Mouse (Mus musculus) intestine, embryonic 14.5 days (tissue): ENCODE measurements around the gene Pex12. TPM values are rescaled to one million over a fixed set of nuclear protein-coding genes. Genes with fewer than 3 reads are reported as not detected.
A peak's percentile ranks its signal among the peaks of the same experiment; 100 is the strongest.
"Not testable (repeated sequence)": the region's sequence is repeated elsewhere in the genome, so short reads cannot be mapped to it uniquely, and the experiment has no call there.

Source experiments
- ATAC-seq: fragments of 200-750 bp; cut with Nextera tagmentation; replicated peaks from 2 replicates; pipeline ENCODE4 v1.8.0; 2017; ENCODE audit warnings: low read depth, moderate number of reproducible peaks, moderate TSS enrichment, moderate library complexity; ENCODE audit not compliant: low FRiP score, low TSS enrichment
- DNase-seq: peaks from one replicate; pipeline ENCODE4 v3.0.0-alpha.2; 2018; ENCODE audit warnings: low spot score
- H3K27ac ChIP-seq: fragments of 300-500 bp; sonication (generic); 2 replicates; pipeline ENCODE4 v1.5.1; 2014; ENCODE audit warnings: low read depth, mild to moderate bottlenecking, control low read depth
- H3K27me3 ChIP-seq: fragments of 300-500 bp; sonication (generic); replicated peaks from 2 replicates; pipeline ENCODE4 v1.6.1; 2014; ENCODE audit warnings: low read length, control low read depth; ENCODE audit not compliant: control insufficient read depth, insufficient read depth
- H3K36me3 ChIP-seq: fragments of 300-500 bp; sonication (generic); 2 replicates; pipeline ENCODE4 v1.6.1; 2014; ENCODE audit warnings: low read length, control low read depth; ENCODE audit not compliant: control insufficient read depth, insufficient read depth
- H3K4me1 ChIP-seq: fragments of 300-500 bp; sonication (generic); replicated peaks from 2 replicates; pipeline ENCODE4 v1.6.1; 2014; ENCODE audit warnings: low read length, control low read depth, mixed read lengths; ENCODE audit not compliant: control insufficient read depth, insufficient read depth
- H3K4me2 ChIP-seq: fragments of 300-500 bp; sonication (generic); 2 replicates; pipeline ENCODE4 v1.6.1; 2014; ENCODE audit warnings: low read length
- H3K4me3 ChIP-seq: fragments of 300-500 bp; sonication (generic); 2 replicates; pipeline ENCODE4 v1.5.1; 2014; ENCODE audit warnings: low read depth, low read length, control low read depth, mixed read lengths
- H3K9ac ChIP-seq: fragments of 300-500 bp; sonication (generic); 2 replicates; pipeline ENCODE4 v1.6.1; 2014; ENCODE audit warnings: mild to moderate bottlenecking, low read length
- H3K9me3 ChIP-seq: fragments of 300-500 bp; sonication (generic); 2 replicates; pipeline ENCODE4 v1.6.1; 2016; ENCODE audit warnings: low read length, control low read depth; ENCODE audit not compliant: control insufficient read depth
- WGBS: fragments of 180-500 bp; shearing (Covaris S2); extraction: QIAGEN DNeasy Blood & Tissue Kit; methylation state at CpG from one replicate; pipeline ENCODE4 v1.1.7; 2014; 5-methylcytosine and 5-hydroxymethylcytosine counted together
- polyA plus RNA-seq: library from polyadenylated mRNA; unstranded; fragments of >200 nt; fragmentation: Nextera tagmentation; extraction: Ambion mirVana; gene quantifications from 2 replicates; pipeline ENCODE4 v1.2.1, GENCODE M21; 2014

Pex12 gene
- polyA plus RNA-seq, 1 experiment from 2014 or later = 15.5 TPM

GRCm38 (mm10) chr11:83279024-83279423, 23.4 kb downstream of the Pex12 start:
- DNase-seq = no peak
- WGBS = 80% methylated on average over 4 of the region's 4 CpGs
- Histone ChIP-seq H3K27ac (no peak overlapping the region), H3K4me3 (no peak overlapping the region), H3K27me3 (no peaks in the 10 kb centered on the region), H3K9ac (no peak overlapping the region), H3K9me3 (no peaks in the 10 kb centered on the region), H3K4me1 (no peaks in the 10 kb centered on the region), H3K4me2 (no peak overlapping the region), H3K36me3 (no peaks in the 10 kb centered on the region)
- no peak for ATAC-seq

- Histone ChIP-seq H3K4me1 (no peaks in the 10 kb centered on the region), H3K9ac (no peak overlapping the region), H3K27me3 (no peaks in the 10 kb centered on the region), H3K27ac (no peak overlapping the region), H3K9me3 (no peaks in the 10 kb centered on the region), H3K4me3 (no peak overlapping the region), H3K4me2 (no peak overlapping the region), H3K36me3 (no peaks in the 10 kb centered on the region)
- WGBS = 50% methylated on average over 7 of the region's 7 CpGs
- DNase-seq = no peak
- ATAC-seq = no peak
Measured at GRCm38 (mm10) chr11:83276251-83276650, 26.1 kb downstream of the Pex12 start.

- no peaks in the 10 kb centered on the region for H3K36me3 ChIP-seq
- no peak overlapping the region for H3K27ac ChIP-seq
- H3K27me3 ChIP-seq = no peaks in the 10 kb centered on the region
- H3K4me3 ChIP-seq = no peak overlapping the region
- WGBS = 18% methylated on average over 2 of the region's 2 CpGs
- no peak overlapping the region for H3K4me2 ChIP-seq
- no peak overlapping the region for H3K9ac ChIP-seq
- H3K9me3 ChIP-seq = no peaks in the 10 kb centered on the region
- H3K4me1 ChIP-seq = no peaks in the 10 kb centered on the region
- no peak for ATAC-seq
- no peak for DNase-seq
Measured at GRCm38 (mm10) chr11:83271951-83272843, 30.2 kb downstream of the Pex12 start.

- Histone ChIP-seq H3K9me3 (no peaks in the 10 kb centered on the region), H3K4me1 (no peaks in the 10 kb centered on the region), H3K9ac (peak overlapping the region; percentile 80), H3K27ac (peak overlapping the region; percentile 90), H3K27me3 (no peaks in the 10 kb centered on the region), H3K36me3 (no peaks in the 10 kb centered on the region), H3K4me3 (peak overlapping the region; percentile 54), H3K4me2 (peak overlapping the region; percentile 70)
- DNase-seq = peak; percentile 90
- under 1% methylated on average over 25 of the region's 26 CpGs for WGBS
- ATAC-seq = peak; percentile 87
Measured at GRCm38 (mm10) chr11:83271151-83271950, 31.0 kb downstream of the Pex12 start.

GRCm38 (mm10) chr11:83270842-83271150, 31.6 kb downstream of the Pex12 start:
- Histone ChIP-seq H3K27me3 (no peaks in the 10 kb centered on the region), H3K4me1 (no peaks in the 10 kb centered on the region), H3K27ac (peak overlapping the region; percentile 90), H3K4me2 (peak overlapping the region; percentile 70), H3K4me3 (peak overlapping the region; percentile 54), H3K9ac (peak overlapping the region; percentile 80), H3K36me3 (no peaks in the 10 kb centered on the region), H3K9me3 (no peaks in the 10 kb centered on the region)
- DNase-seq (no peak), ATAC-seq (peak; percentile 52)
- WGBS = 4% methylated on average over 6 of the region's 6 CpGs

- ATAC-seq (no peak), DNase-seq (no peak)
- H3K27ac ChIP-seq = no peak overlapping the region
- no peaks in the 10 kb centered on the region for H3K4me1 ChIP-seq
- no peak overlapping the region for H3K4me3 ChIP-seq
- H3K36me3 ChIP-seq = no peaks in the 10 kb centered on the region
- H3K27me3 ChIP-seq = no peaks in the 10 kb centered on the region
- H3K9ac ChIP-seq = no peak overlapping the region
- WGBS = 56% methylated on average over 3 of the region's 3 CpGs
- no peaks in the 10 kb centered on the region for H3K9me3 ChIP-seq
- H3K4me2 ChIP-seq = no peak overlapping the region
Measured at GRCm38 (mm10) chr11:83263146-83263545, 39.2 kb downstream of the Pex12 start.

- no peaks in the 10 kb centered on the region for H3K4me1 ChIP-seq
- H3K36me3 ChIP-seq = no peaks in the 10 kb centered on the region
- H3K9me3 ChIP-seq = no peaks in the 10 kb centered on the region
- no peak overlapping the region for H3K4me2 ChIP-seq
- H3K27me3 ChIP-seq = no peaks in the 10 kb centered on the region
- WGBS = 89% methylated on average over 1 of the region's 1 CpGs
- H3K9ac ChIP-seq = no peak overlapping the region
- DNase-seq (no peak), ATAC-seq (no peak)
- no peak overlapping the region for H3K27ac ChIP-seq
- H3K4me3 ChIP-seq = no peak overlapping the region
Measured at GRCm38 (mm10) chr11:83262673-83263072, 39.7 kb downstream of the Pex12 start.

GRCm38 (mm10) chr11:83257211-83257610, 45.2 kb downstream of the Pex12 start:
- H3K9me3 ChIP-seq, H3K36me3 ChIP-seq, H3K4me3 ChIP-seq, H3K4me2 ChIP-seq, H3K9ac ChIP-seq, DNase-seq, H3K27ac ChIP-seq, H3K27me3 ChIP-seq, H3K4me1 ChIP-seq, ATAC-seq: not testable (repeated sequence)
- WGBS = 35% methylated on average over 5 of the region's 5 CpGs
